Mouse (Mus musculus) olfactory bulb, adult 2 months (tissue): ENCODE results near the gene Klhl12. TPM values are rescaled to one million over a fixed set of nuclear protein-coding genes. Genes with fewer than 3 reads are reported as not detected.
A peak's percentile ranks its signal among the peaks of the same experiment; 100 is the strongest.
"Not testable (repeated sequence)": the region's sequence is repeated elsewhere in the genome, so short reads cannot be mapped to it uniquely, and the experiment has no call there.

ENCODE experiments used
- H3K27ac ChIP-seq: fragments of 200-500 bp; 2 replicates; pipeline ENCODE4 v1.5.1; 2012; ENCODE audit warnings: low read depth, low read length; ENCODE audit not compliant: insufficient read depth
- H3K4me1 ChIP-seq: fragments of 200-500 bp; 2 replicates; pipeline ENCODE4 v1.6.1; 2012; ENCODE audit warnings: low read length; ENCODE audit not compliant: control insufficient read depth, insufficient read depth
- H3K4me3 ChIP-seq: fragments of 200-500 bp; 2 replicates; pipeline ENCODE4 v1.5.1; 2012; ENCODE audit warnings: mild to moderate bottlenecking, low read depth, low read length, moderate library complexity; ENCODE audit not compliant: insufficient read depth
- CTCF ChIP-seq: fragments of 200-500 bp; IDR thresholded peaks from 2 replicates; pipeline ENCODE4 v1.5.1; 2012; ENCODE audit warnings: low read depth, mild to moderate bottlenecking, low read length, moderate library complexity; ENCODE audit not compliant: insufficient read depth
- POLR2A ChIP-seq: fragments of 200-500 bp; IDR thresholded peaks from 2 replicates; pipeline ENCODE4 v1.6.1; 2012; ENCODE audit warnings: mild to moderate bottlenecking, low read depth, low read length, moderate library complexity; ENCODE audit not compliant: insufficient read depth
- WGBS: fragments of 180-500 bp; shearing (Covaris S2); methylation state at CpG from one replicate; pipeline ENCODE4 v1.1.7; 2018; 5-methylcytosine and 5-hydroxymethylcytosine counted together
- polyA plus RNA-seq: library from polyadenylated mRNA; stranded (reverse); fragments of >200 nt; gene quantifications from 2 replicates; pipeline ENCODE4 v1.2.4, GENCODE M21; 2012; ENCODE audit warnings: low replicate concordance; ENCODE audit not compliant: missing spikeins, insufficient read depth, insufficient read length

Klhl12 gene
- polyA plus RNA-seq, 1 experiment, result not detected

DNA sequence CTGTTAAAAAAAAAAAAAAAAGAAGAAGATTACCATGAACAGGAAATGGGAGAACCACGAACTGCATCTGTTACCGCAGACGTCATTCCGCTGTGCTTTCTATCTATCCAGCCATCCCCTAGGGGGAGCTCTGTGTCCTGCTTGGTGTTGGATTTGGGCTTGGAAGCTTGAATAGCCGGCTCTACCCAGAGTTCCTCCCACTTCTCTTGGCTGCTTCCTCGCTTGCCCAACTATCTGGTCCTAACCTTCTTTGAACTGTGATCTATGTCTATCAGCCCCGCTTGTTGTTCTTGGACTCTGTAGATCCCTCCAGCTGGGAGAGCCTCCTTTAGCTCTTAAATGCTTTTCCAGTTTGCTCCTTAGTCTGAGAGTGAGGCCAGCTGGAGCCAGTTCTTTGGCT, 63.3 kb downstream of the Klhl12 start:
- Histone ChIP-seq H3K4me1 (peaks cover 8% of the 10 kb centered on the region), H3K27ac (no peak overlapping the region), H3K4me3 (no peak overlapping the region)
- TF ChIP-seq POLR2A, result no peak
- TF ChIP-seq CTCF, result peak; percentile 40; the same call in 1 of the 2 replicates
- 12% methylated on average over 7 of the region's 7 CpGs for WGBS

DNA sequence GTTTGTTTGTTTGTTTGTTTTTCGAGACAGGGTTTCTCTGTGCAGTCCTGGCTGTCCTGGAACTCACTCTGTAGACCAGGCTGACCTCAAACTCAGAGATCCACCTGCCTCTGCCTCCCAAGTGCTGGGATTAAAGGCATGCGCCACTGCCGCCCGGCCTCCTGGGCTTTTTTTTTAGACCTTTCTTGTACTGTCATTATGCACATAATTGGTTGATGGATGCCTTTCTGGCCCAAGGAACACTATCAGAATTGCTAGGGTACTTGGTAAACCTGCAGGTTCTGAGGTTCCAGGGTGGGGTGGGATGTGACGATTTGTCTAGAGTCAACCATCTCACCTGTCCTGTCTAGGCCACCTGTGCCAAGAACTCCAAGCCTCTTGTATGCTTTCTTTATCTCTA, 63.9 kb downstream of the Klhl12 start:
- H3K27ac ChIP-seq, H3K4me3 ChIP-seq, H3K4me1 ChIP-seq: not testable (repeated sequence)
- 95% methylated on average over 5 of the region's 5 CpGs for WGBS

DNA sequence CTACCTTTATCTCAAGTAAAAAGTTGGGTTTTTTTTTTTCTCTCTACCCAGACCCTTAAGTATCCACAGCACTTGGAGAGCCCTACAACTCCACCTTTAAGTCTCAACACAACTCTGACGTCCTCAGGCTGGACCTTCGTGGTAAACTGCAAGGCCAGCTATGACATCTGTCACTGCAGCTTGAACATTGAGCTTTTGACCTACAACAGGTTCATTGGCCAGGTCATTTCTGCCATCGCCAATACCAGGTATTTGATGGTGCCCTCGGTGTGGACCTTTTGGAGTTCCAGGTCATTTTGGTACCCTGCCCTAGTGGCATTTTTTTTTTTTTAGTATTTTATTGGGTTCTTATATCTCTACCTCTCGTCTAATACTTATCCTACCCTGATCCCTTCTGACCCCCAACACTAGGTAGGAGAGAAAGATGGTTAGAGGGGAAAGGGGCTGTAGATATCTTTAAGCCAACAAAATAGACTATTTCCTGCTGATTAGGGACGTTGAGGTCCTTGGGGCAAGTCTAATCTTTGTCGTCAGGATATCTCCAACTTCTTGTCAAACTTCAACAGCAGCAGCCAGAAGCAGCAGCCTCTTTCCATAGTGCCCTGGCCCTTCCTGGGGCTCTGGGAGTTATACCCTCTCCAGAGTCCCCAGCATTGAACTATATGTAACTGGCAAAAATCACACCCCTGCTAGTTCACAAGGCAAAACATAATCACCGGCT, 64.8 kb downstream of the Klhl12 start:
- TF ChIP-seq CTCF (no peak), POLR2A (no peak)
- 89% methylated on average over 8 of the region's 8 CpGs for WGBS
- no peak overlapping the region for H3K4me3 ChIP-seq
- no peak overlapping the region for H3K27ac ChIP-seq
- H3K4me1 ChIP-seq, result peaks cover 6% of the 10 kb centered on the region; the same call in 1 of the 2 replicates

DNA sequence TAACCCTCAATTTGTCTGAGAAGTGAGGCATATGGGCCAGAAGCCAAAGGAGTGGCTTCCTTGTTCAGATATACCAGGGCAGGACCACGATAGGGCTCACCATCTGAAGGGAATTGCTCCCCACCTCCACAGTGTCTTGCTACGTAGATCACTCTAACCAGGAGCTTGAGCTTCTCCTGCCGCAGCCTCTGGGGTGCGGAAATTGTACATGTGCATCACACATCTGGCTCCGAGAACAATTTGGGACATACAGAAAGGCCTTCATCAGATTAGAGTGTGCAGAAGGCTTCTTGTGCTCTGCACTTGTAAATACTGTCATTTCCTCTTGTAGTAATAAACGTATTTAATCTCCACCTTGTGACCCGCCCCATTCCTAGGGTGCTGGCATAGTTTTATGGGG, 65.8 kb downstream of the Klhl12 start:
- H3K4me3 ChIP-seq, result no peak overlapping the region
- 91% methylated on average over 7 of the region's 7 CpGs for WGBS
- TF ChIP-seq CTCF, result no peak
- no peak for TF ChIP-seq POLR2A
- H3K4me1 ChIP-seq, result peaks cover under 1% of the 10 kb centered on the region; the same call in 1 of the 2 replicates
- no peak overlapping the region for H3K27ac ChIP-seq

DNA sequence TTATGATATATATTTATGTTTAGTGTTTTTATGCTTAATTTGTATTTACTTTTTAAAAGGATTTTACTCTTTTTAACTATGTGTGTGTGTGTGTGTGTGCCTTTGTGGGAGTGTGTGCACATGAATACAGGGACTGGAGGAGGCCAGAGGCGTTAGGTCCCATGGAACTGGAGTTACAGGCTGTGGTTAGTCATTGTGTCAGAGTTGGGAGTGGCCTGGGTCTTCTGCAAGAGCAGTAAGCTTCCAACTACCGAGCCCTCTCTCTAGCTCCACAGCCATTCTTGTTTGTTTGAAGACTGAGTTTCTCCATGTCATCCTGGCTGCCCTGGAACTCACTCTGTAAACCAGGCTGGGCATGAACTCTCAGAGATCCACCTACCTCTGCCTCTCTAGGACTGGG, 67.0 kb downstream of the Klhl12 start:
- H3K4me3 ChIP-seq, result no peak overlapping the region
- WGBS, result 69% methylated on average over 2 of the region's 2 CpGs
- H3K4me1 ChIP-seq, result no peaks in the 10 kb centered on the region
- TF ChIP-seq POLR2A, result no peak
- no peak for TF ChIP-seq CTCF
- no peak overlapping the region for H3K27ac ChIP-seq

DNA sequence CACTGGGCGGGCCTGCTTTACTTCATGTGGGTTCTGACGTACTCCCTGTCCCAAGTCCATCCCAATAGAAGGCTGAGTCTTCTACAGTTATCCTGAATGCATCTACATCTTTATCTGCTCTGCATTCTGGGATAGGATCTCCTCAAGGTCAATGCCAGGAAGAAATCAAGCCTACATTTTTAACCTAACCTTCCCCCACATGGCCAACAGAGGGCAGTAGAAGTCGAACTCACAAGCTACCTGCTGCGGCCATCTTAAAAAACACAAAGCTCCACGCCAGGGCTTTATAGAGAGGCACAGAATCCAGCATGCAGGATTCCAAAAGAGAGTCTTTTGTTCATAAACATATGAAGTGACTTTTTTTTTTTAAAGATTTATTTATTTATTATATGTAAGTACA, 69.1 kb downstream of the Klhl12 start:
- H3K4me1 ChIP-seq, result no peaks in the 10 kb centered on the region
- H3K4me3 ChIP-seq, result no peak overlapping the region
- no peak overlapping the region for H3K27ac ChIP-seq
- TF ChIP-seq CTCF (no peak), POLR2A (no peak)
- whole genome bisulfite sequencing, result 81% methylated on average over 5 of the region's 5 CpGs

DNA sequence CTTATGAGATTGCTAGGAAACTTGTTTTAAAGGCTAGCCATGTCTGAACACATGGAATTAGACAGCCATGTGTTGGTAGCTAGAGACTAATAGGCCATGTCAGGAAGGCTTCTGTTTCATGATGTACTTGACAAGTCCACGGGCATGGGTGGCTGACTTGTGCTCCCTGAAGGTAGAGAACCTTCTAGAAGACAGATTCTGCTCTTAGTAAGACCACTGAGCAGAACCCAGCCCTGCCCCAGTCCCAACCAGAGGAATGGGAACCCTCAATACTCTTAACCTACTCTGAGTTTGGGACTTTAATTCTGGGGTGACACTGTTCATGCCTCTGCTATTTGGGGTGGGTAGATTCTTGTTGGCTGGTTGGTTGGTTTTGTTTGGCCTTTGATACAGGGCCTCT, 69.7 kb downstream of the Klhl12 start:
- 90% methylated on average over 1 of the region's 1 CpGs for WGBS

DNA sequence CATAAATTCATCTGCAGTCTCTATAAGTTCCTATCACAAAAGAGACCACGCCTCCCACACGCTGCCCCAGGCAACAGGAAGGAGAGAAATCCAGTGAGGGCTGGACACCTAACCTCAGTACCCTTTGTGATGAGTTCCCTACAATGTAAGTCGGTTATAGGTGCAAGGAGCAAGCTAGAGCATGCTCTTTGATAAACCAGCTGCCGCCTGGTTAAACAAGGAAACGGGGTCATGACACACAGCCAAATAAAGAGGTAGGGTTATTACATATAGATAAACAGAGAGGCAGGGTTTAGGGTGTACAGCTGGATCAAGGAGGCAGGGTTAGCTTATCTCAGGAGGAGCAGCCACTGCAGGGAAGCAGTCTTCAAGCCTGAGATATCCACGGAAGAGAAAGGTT, 71.4 kb downstream of the Klhl12 start:
- no peak for TF ChIP-seq POLR2A
- TF ChIP-seq CTCF, result no peak
- H3K4me3 ChIP-seq, result no peak overlapping the region
- H3K27ac ChIP-seq, result no peak overlapping the region
- H3K4me1 ChIP-seq, result no peaks in the 10 kb centered on the region
- 94% methylated on average over 6 of the region's 6 CpGs for WGBS

More for the DNA sequence above, 69.7 kb downstream of the Klhl12 start:
- no peaks in the 10 kb centered on the region for H3K4me1 ChIP-seq
- no peak overlapping the region for H3K4me3 ChIP-seq
- no peak overlapping the region for H3K27ac ChIP-seq
- no peak for TF ChIP-seq CTCF
- no peak for TF ChIP-seq POLR2A

DNA sequence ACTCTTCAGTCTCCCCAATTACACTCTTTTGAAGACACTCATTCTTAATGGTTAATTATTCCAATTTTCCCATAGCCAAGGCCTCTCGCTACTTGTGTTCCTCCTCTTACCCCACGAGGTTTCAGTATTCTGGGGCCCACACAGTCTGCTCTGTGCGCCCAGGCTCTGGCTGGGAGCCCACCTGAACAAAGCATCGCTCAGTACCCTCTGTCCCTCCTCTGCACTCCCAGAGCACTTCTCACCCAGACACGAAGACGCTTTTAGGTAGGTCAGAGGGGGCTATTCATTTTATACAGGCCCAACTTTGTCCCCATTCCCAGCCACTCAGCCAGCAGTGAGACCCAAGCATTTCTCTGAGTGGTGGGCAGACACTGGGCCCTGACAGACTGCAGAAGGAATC, 75.3 kb downstream of the Klhl12 start:
- 62% methylated on average over 6 of the region's 6 CpGs for WGBS
- Histone ChIP-seq H3K4me3 (no peak overlapping the region), H3K27ac (peak overlapping the region; percentile 60; the same call in 1 of the 2 replicates), H3K4me1 (no peaks in the 10 kb centered on the region)
- no peak for TF ChIP-seq POLR2A
- TF ChIP-seq CTCF, result no peak

DNA sequence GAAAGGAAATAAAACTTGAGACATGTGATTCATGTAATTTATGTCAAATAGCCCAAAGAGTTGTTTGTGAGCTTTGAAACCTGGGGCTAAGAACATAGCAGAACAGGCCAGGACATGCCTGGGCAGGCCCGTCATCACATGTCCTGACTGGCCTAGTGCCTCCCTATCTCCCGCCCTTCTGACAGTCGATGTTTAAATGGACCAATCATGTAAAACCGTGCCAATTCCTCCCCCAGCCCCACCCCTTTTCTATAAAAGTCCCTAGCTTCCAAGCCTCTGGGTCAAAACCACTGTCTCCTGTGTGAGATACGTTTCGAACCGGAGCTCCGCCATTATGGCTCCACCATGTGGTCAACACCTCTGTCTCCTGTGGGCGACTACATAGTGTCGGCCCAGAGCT, 78.4 kb downstream of the Klhl12 start:
- WGBS, result 93% methylated on average over 10 of the region's 10 CpGs

More for the DNA sequence above, 78.4 kb downstream of the Klhl12 start:
- not testable (repeated sequence) for H3K27ac ChIP-seq, H3K4me1 ChIP-seq, H3K4me3 ChIP-seq
